Mouse (Mus musculus) heart, adult 18-20 months (tissue): ENCODE results near the gene Fgfr2. TPM values are rescaled to one million over a fixed set of nuclear protein-coding genes. Genes with fewer than 3 reads are reported as not detected.
"Not testable (repeated sequence)": the region's sequence is repeated elsewhere in the genome, so short reads cannot be mapped to it uniquely, and the experiment has no call there.

Experiments
- DNase-seq, 2 experiments: peaks; one replicate each; pipeline ENCODE4 v3.0.0; 2021 to 2022; ENCODE audit warnings: mixed read lengths in 1 of 2
- total RNA-seq, 2 experiments: library from RNA; stranded (reverse); gene quantifications; 2 replicates each; pipeline ENCODE4 v1.2.3; 2021

The Fgfr2 gene
- total RNA-seq, 2 experiments from 2014 or later: 1.3 to 2.6 TPM

- no peak for DNase-seq
Observed at GRCm38 (mm10) chr7:132689722-132690121, 433.4 kb downstream of the Fgfr2 start.

- DNase-seq: peak in 1 of 2 experiments; percentile 58
Observed at GRCm38 (mm10) chr7:132688721-132689120, 434.4 kb downstream of the Fgfr2 start.

GRCm38 (mm10) chr7:132687897-132688296 lies 435.3 kb downstream of the Fgfr2 start:
- no peak for DNase-seq

GRCm38 (mm10) chr7:132686515-132686914 lies 436.6 kb downstream of the Fgfr2 start:
- DNase-seq: no peak

- DNase-seq: peak; percentile 53 to 68
Observed at GRCm38 (mm10) chr7:132683923-132684322, 439.2 kb downstream of the Fgfr2 start.

GRCm38 (mm10) chr7:132682901-132683300 lies 440.2 kb downstream of the Fgfr2 start:
- no peak for DNase-seq

GRCm38 (mm10) chr7:132682336-132682735 lies 440.8 kb downstream of the Fgfr2 start:
- DNase-seq: no peak

GRCm38 (mm10) chr7:132681831-132682230 lies 441.3 kb downstream of the Fgfr2 start:
- DNase-seq: no peak

- DNase-seq: peak; percentile 63 to 68
Observed at GRCm38 (mm10) chr7:132681296-132681695, 441.9 kb downstream of the Fgfr2 start.

GRCm38 (mm10) chr7:132679549-132679948 lies 443.6 kb downstream of the Fgfr2 start:
- DNase-seq: no peak

GRCm38 (mm10) chr7:132679117-132679516 lies 444.0 kb downstream of the Fgfr2 start:
- DNase-seq: no peak

GRCm38 (mm10) chr7:132675922-132676321 lies 447.2 kb downstream of the Fgfr2 start:
- DNase-seq: no peak

- DNase-seq: peak; percentile 88 to 89
Observed at GRCm38 (mm10) chr7:132673931-132674755, 449.0 kb downstream of the Fgfr2 start.

- DNase-seq: peak; percentile 82 to 93
Observed at GRCm38 (mm10) chr7:132672481-132672959, 450.6 kb downstream of the Fgfr2 start.

- DNase-seq: peak; percentile 85 to 91
Observed at GRCm38 (mm10) chr7:132670863-132671165, 452.3 kb downstream of the Fgfr2 start.

- DNase-seq: peak; percentile 67 to 79
Observed at GRCm38 (mm10) chr7:132669999-132670862, 452.9 kb downstream of the Fgfr2 start.

- peak; percentile 67 to 84 for DNase-seq
Observed at GRCm38 (mm10) chr7:132668604-132669003, 454.5 kb downstream of the Fgfr2 start.

- DNase-seq: no peak
Observed at GRCm38 (mm10) chr7:132666516-132666915, 456.6 kb downstream of the Fgfr2 start.

- DNase-seq: no peak
Observed at GRCm38 (mm10) chr7:132665664-132666382, 457.3 kb downstream of the Fgfr2 start.

- no peak for DNase-seq
Observed at GRCm38 (mm10) chr7:132664815-132665214, 458.3 kb downstream of the Fgfr2 start.

GRCm38 (mm10) chr7:132662831-132663230 lies 460.3 kb downstream of the Fgfr2 start:
- not testable (repeated sequence) for DNase-seq

GRCm38 (mm10) chr7:132659633-132660032 lies 463.5 kb downstream of the Fgfr2 start:
- DNase-seq: peak in 1 of 2 experiments; percentile 54
